Mouse (Mus musculus) kidney, postnatal 10 days (tissue): ENCODE data around the gene Ermard.

Source experiments
- DNase-seq: peaks from one replicate; pipeline ENCODE4 v3.0.0; 2021; ENCODE audit warnings: mixed read lengths

Ermard gene

DNA sequence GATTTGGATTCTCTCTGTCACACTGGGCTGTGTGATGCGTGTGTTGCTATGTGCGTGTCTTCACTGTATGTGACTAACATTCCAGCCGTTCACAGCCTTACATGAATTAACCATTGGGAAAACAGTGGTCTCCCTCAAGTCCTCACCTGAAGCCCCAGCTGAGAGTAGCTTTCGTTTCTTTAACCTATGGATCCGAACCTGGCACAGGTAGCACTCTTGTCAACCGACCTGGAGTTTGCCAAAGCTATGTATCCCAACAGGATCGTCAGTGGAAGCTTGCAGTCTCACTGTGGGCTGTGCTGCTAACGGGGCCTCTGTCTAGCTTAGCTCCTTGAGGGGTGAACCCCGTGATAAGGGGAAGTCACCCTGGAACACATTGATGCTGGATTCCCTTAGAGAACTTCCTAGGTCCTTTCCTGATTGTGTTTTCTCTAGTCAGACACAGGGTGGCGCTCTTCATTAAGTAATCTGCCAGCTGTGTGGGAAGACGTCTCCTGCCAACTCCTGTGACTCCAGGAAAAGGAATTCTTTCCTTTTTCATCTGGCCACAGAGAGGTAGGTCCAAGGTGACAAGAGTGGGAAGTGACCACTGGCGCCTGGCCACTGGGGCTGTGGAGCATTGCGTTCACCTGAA is 24.5 kb downstream of the Ermard start:
- DNase-seq, result peak; percentile 77

DNA sequence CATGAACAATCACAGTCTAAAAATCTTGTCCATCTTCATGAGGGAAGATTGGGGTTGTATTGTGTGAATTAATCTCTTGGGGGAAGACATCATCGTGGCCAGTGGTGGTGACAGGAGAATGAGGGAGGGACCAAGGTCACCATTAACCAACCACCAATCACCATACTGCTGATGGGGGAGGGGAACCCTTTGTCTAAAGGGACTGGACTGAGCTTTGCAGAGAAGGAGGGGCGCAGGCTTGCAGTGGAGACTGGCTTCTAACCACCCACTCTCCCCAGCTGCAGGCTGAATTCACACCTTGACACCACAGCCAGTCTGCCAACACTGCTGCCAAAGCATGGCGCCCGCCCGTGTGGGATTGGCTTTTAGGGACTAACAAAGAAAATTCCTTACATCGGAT is 25.1 kb downstream of the Ermard start:
- peak; percentile 40 for DNase-seq

- peak; percentile 47 for DNase-seq
Observed at GRCm38 (mm10) chr17:15066911-15067310, 25.9 kb downstream of the Ermard start.

DNA sequence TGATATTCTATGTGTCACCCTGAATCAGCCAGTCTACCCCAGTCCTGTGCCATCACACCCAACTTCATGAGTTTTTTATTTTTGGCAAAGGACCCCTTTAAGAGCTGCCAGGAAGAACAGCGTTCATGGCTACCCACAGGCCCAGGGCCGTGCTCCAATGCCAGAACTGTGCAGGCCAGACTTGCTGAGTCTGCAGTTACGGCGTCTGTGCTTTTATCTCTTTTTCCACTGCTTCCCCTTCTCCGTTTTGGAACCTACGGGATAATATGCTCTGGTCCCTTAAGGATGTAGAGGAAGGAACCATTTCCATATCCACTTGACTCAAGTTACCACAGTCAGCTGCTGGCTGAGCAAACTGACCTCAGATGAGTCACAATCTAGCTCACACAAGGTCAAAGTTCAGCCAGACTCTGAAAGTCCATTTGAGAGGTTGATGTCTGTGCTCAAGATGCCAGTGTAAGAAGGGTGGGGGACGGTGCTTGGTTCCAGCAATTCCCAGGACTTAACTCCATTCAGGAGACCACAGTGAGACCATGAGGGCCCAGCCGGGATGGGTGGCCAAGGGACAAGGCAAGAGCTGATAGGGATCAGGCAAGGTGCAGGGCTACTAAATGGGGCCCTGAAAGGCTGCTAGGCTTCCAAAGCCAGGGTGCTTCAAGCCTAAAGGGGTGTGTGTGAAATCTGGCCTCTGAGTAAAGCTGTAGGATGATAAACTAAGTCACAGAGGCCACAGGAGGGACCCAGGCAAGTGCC is 27.2 kb downstream of the Ermard start:
- DNase-seq, result no peak

DNA sequence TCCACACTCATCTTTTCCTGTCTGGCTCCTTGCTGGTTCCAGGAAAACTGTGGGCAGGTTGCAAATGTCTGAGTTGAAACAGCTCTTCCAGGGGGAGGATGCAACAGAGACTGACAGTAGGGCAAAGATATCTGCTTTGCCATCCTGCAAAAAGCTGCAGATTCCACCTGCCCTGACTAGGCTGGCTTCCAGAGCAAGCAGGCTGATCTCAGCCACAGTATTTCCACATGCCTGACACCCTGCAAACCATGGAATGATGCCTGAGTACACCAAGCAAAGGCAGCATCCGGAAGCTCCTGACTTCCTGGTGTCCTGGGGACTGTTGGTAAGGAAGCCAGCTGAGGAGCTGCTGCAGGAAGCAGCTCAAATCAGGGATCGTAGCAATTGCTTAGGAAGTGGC is 28.1 kb downstream of the Ermard start:
- peak; percentile 47 for DNase-seq

DNA sequence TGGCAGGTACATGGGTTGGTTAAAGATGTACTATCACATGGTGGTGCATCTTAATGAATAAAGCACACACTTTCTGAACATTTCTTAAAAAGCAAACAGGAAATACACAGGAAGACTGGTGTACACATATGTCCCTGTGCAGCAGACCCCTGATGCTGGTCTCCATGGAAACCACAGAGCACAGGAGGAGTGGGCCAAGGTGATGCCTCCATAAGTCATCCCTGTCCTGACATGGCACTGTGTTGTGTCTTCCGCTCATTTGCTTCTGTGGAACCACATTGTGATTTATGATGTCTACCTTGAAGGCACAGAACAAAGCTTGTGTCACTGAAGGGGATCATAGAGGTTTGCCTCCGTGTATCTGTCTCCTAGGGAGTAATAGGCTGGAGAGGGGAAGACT is 31.2 kb downstream of the Ermard start:
- DNase-seq, result no peak

DNA sequence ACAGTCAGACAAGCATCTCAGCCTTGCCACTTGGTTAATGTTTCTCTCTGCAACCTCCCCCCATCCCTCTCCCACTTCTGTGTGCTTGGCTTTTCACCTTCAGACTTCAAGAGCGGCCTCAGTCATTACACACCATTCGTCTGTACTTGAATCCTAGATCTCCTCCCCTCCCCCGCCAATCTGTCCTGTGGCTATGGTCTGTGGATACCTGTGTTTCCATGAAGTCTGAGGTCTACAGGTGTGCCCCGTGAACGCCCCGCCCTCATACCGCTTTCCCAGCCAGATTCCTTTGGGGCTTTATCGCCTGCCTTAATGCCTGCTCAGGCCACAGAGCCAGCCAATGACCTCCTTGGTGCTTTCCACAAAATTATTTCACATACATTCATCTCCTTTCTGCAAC is 34.0 kb downstream of the Ermard start:
- peak; percentile 48 for DNase-seq

DNA sequence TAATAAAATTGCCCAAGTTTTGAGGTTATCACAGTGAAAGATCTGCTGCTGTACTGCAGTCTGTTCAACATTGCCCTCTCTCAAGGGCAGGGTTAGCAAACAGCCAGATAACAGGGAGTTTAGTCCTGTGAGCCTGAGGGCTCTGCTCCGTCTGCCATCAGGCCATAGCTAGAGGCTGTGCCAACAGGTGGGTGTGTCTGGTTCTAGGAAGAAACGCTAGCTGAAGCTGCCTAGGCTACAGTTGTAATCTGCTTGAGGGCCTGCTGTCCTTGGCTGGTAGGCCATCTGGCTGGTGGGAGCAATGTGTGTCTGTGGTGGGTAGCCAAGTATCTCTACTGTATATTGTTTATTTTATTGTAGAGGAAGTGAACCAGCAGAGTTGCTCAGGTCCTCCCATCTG is 36.5 kb downstream of the Ermard start:
- DNase-seq, result no peak

DNA sequence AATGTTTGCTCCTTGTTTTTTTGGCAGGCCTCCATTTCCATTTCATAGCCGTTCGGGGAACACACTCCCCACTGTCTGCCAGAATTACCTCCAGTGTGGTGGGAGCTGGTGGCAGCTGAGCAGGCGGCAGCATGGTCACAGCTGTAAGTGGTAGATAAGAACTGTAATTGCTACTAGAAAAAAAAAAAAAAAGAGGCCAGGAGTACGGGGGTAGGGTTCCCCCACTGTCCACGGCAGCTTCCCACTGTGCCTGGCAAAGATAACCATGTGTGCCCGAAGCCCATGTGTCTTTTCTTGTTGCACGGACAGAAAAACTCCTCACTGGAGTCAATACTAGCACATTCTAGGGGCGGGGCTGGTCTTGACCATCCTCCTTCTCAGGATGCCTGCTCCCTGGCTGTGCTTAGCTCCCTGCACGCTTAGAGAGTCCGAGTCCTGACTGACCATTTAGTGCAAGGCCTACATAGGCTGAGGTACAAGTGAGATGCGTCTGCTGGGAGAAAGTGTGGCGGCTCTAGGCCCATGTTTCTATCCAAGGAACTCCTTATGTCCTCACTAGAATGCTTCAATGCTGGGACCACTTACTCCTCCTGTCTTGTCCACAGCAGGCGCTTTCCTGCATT is 43.3 kb downstream of the Ermard start:
- no peak for DNase-seq

GRCm38 (mm10) chr17:15085006-15085405 is 44.0 kb downstream of the Ermard start:
- DNase-seq, result no peak

DNA sequence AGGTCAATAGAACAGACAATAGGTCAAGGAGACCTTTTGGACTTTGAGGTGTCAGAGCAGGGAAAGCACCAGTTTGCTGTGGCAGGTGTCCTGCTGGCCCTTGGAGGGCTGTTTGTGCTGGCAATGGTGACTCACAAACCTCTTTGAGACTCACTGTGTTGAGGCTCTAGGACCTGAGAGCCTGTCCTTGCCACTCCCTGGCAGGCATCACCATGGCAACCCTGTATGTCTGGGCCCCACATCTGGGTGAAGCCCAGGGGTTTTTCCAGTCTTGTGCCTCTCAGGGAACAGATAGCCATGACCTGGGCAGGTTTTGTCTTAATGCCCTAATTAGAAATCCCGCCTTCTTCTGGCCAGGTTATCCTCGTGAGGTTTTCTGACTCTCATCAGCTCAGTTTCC is 47.2 kb downstream of the Ermard start:
- no peak for DNase-seq

- no peak for DNase-seq
Observed at GRCm38 (mm10) chr17:15088591-15089001, 47.6 kb downstream of the Ermard start.

DNA sequence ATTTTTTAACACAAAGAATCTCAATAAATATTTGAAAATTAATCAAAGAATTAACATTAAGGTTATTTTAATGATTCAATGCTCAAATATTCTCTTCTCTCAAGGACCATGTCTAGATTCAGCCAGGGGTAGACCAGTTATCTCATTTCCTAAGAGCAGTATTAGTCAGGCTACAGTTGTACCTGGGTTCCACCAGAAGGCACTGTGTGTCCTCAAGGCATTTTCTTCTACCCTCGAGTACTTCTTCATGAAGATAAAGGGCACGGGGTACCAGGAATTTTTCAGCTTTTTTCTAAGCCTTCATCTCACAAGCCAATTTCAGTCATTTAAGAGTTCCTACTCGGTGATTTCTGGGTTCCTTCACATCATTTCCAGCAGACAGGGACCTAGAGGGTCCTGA is 50.7 kb downstream of the Ermard start:
- DNase-seq, result no peak

DNA sequence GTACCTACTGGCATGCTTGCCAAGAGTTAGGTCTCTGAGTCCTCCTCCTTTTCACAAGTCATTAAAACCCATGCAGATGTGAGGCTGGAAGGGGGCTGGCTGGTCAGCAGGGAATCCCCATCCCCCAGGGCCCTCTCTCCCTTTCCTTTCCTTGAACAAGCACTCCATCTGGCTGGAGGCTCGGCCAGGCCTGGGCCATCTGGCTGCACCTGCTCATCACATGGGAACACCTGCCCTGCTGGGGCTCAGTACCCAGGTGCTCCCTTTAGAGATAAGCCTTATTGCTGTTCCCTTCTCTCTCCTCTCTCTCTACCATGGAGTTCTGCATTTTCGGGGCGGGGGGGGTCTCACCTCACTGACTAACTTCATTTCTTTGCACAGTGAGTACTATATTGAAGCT is 52.5 kb downstream of the Ermard start:
- no peak for DNase-seq

DNA sequence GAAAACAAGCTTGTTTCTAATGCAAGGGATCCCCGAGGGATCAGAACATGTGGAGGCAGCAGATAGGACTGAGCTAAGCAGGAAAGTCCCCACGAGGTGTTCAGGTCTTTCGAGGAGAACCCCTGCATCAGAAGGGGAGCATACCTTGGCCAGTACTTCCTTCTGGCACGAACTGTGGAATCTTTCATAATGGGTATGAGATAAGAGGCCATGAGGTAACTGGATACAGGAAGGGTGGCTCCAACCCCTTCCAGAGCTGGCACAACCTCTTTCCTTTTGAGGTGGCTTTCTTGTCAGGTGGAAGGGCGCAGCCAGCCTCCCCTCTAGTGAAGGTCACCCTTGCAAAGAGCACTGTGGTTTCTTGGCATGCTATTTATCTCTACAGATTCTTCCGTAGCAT is 55.8 kb downstream of the Ermard start:
- DNase-seq, result no peak

- DNase-seq, result no peak
Observed at GRCm38 (mm10) chr17:15098677-15099076, 57.7 kb downstream of the Ermard start.

DNA sequence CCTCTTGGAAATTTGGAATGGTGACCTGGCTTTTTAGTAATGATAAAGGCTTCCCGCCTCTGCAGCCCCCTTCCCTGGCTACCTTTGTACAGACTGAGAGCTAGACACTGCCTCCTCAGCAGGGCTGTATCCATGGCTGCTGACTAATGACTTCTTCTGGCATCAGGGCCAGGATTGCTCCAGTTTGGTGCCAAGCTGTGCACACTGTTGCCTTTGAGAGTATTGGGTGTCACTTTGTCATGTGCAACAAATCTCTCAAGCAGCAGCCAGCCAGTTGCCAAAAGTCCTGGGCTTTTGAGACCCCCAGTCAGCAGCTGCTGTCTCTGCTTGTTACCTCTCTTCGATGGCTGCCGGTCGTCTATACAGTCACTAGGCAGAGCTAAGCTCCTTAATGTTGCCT is 60.3 kb downstream of the Ermard start:
- DNase-seq, result no peak

DNA sequence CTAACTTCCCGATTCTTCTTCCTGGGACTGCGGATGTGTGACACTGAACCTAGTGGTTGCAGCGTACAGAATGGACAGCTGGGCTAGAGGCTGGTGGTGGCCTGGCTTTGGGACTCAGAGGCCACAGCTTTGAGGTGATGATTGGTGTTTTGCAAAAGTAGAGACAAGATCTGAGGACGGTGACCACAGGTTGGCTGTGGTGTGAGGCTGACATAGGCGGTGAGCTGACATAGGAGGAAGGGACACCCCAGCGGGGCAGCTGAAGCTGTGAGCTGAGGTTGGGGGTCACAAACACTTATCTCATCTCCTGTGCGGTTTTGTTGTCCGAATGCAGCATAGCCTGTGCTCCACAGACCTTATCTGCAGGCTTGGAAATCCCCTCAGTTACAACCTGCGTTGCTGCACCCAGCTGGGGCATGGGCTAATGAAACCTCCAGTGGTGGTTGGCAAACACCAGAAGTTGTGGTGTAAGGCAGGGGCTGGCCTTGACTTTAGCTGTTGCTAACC is 66.2 kb downstream of the Ermard start:
- DNase-seq, result no peak

DNA sequence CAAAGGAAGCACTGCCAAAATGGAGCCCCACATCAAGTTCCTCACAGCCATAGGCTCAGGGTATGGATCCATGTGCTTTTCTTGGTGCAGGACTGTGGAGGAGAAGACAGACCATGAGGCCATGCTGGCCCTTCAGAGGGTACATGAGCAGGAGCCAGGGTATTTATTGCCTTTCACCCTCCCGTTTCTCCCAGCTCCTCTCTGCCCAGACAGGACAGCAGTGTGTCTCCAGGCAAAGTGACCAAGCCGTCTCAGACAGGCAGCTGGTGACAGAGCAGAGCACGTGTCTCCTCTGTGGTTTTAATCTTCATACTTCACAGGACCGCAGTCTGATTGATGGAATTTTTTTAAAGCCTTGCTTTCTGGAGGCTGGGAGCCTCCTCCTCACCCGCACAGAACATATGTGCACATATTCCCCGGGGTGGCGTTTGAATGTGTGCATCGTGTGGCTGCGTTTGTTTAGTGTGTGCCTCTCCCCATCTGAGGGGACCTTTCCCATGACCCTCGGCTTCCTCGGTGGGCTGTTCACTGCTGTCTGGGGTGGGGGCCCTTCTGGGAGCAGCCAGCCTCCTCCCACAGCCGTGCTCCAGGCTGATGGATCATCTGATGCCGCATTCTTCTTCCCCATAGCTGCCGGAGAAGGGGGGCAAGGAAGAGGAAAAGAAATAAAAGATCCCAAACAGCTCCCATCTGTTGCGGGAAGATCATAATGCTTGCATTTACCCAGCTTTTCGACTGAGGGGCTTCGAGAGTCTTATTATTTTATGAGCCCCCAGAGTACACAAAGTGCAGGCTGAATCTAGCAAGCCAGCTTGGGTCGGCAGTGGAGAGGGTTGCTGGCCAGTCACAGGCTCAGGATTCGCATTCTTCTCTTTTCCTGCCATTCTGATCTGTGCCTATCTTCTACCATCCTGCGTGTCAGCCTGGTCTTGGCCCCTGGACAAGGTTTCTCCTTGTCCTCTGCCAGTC is 67.7 kb downstream of the Ermard start:
- peak; percentile 67 for DNase-seq

DNA sequence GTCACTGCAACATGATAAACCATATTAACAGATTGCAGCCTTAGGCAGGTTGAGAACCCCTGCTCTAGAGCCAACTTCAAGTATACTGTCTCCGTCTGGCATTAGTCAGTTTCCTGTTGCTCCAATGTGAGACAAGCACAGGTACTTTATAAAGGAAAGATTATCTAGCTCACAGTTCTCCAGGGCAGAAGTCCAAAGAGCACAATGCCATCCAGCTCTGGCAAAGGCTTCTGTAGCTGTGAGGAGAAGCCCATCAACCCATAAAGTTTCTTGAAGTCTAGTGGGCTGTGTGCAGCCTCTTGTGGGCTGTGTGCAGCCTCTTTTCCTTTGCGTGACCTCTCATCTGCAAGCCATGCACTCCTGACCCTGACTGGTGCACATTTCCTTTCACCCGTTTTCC is 74.5 kb downstream of the Ermard start:
- no peak for DNase-seq

DNA sequence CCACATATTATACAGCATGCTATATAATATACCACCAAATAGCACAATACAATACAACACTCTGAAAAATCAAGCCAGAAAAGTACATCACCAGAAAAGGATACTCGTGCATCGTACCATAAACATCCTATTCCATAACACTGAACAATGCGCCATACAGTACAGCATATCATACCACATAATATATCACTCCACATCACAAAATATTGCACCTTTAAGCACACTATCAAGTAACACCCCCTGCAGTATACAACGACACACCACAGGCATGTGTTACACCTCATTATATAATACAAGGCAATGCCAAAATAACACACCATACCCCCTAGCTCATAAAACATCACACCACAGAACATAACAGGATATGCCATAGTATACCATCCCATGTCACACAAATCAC is 79.1 kb downstream of the Ermard start:
- no peak for DNase-seq

DNA sequence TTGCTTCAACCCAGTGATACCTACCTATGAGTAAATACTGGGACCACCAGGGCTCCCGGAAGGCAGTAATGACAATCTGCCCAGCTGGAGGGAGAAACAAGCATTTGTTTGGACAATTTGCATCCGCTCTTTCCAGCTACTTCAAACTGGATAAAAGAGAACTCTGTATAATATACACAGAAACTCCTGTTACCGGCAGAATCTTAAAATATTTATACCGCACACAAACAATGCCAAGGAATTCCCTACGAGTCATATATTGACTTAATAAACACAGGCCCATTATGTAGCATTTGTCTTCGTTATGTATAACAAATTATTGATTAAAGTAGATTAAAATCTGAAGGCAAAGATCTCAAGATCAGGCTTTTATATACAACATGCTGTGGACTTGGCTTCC is 79.6 kb downstream of the Ermard start:
- no peak for DNase-seq
